Mouse (Mus musculus): ENCODE measurements at regions not wholly inside any gene's neighbourhood (a gene's known extent, or its start where the extent isn't known, plus 50 kb on each side); places are given as distances from the start of the nearest gene placed in this dataset.
A peak's percentile ranks its signal among the peaks of the same experiment; 100 is the strongest.

GRCm38 (mm10) chr17:47156237-47156636 lies 145.9 kb upstream of the Ubr2 start:
- H3K27ac ChIP-seq (ENCODE audit: low read depth, low read length): no peak overlapping the region
- ATAC-seq (ENCODE audit: low FRiP score) (no peak), DNase-seq (ENCODE audit: low spot score) (peak; percentile 32)
- H3K4me1 ChIP-seq (ENCODE audit: insufficient read depth, low read length): 0 out of 2 replicates have a peak, but pooled peaks cover 3% of the 10 kb centered on the region
- no peak overlapping the region for H3K4me2 ChIP-seq (ENCODE audit: low read depth, low read length, poor library complexity, severe bottlenecking)
- TF ChIP-seq CTCF (IDR thresholded peaks at IDR 0.05): no peak
- no peak overlapping the region for H3K4me3 ChIP-seq (ENCODE audit: low read depth, low read length)
- 83% methylated on average over 11 of the region's 11 CpGs for WGBS
- no peak overlapping the region for H3K9ac ChIP-seq (replicated peaks; ENCODE audit: low read length, poor library complexity, severe bottlenecking)
- H3K9me3 ChIP-seq (ENCODE audit: low read length): no peaks in the 10 kb centered on the region
- H3K36me3 ChIP-seq (ENCODE audit: insufficient read depth, low read length): 0 out of 2 replicates have a peak, but pooled peaks cover 6% of the 10 kb centered on the region
- no peaks in the 10 kb centered on the region for H3K27me3 ChIP-seq (ENCODE audit: insufficient read depth, low read length)

- Histone ChIP-seq H3K4me2 (ENCODE audit: low read depth, low read length, poor library complexity, severe bottlenecking) (peak overlapping the region; percentile 60), H3K4me1 (ENCODE audit: insufficient read depth, low read length) (peaks cover 13% of the 10 kb centered on the region; the same call in 1 of the 2 replicates), H3K27ac (ENCODE audit: low read depth, low read length) (peak overlapping the region; percentile 83), H3K9ac (replicated peaks; ENCODE audit: low read length, poor library complexity, severe bottlenecking) (peak overlapping the region; percentile 29), H3K36me3 (ENCODE audit: insufficient read depth, low read length) (0 out of 2 replicates have a peak, but pooled peaks cover 5% of the 10 kb centered on the region), H3K27me3 (ENCODE audit: insufficient read depth, low read length) (no peaks in the 10 kb centered on the region), H3K9me3 (ENCODE audit: low read length) (no peaks in the 10 kb centered on the region), H3K4me3 (ENCODE audit: low read depth, low read length) (peak overlapping the region; percentile 31)
- WGBS: 14% methylated on average over 20 of the region's 20 CpGs
- DNase-seq (ENCODE audit: low spot score): peak; percentile 70
- no peak for TF ChIP-seq CTCF (IDR thresholded peaks at IDR 0.05)
- peak; percentile 82 for ATAC-seq (ENCODE audit: low FRiP score)
These were observed 141.4 kb upstream of the Ubr2 start for GRCm38 (mm10) chr17:47151557-47152278.

- Histone ChIP-seq H3K36me3 (ENCODE audit: insufficient read depth, low read length) (no peaks in the 10 kb centered on the region), H3K4me3 (ENCODE audit: low read depth, low read length) (peak overlapping the region; percentile 31), H3K9me3 (ENCODE audit: low read length) (no peaks in the 10 kb centered on the region), H3K4me2 (ENCODE audit: low read depth, low read length, poor library complexity, severe bottlenecking) (peak overlapping the region; percentile 60), H3K4me1 (ENCODE audit: insufficient read depth, low read length) (peaks cover 13% of the 10 kb centered on the region; the same call in 1 of the 2 replicates), H3K27me3 (ENCODE audit: insufficient read depth, low read length) (no peaks in the 10 kb centered on the region), H3K27ac (ENCODE audit: low read depth, low read length) (peak overlapping the region; percentile 83), H3K9ac (replicated peaks; ENCODE audit: low read length, poor library complexity, severe bottlenecking) (peak overlapping the region; percentile 29)
- no peak for TF ChIP-seq CTCF (IDR thresholded peaks at IDR 0.05)
- DNase-seq (ENCODE audit: low spot score) (no peak), ATAC-seq (ENCODE audit: low FRiP score) (peak; percentile 51)
- 40% methylated on average over 5 of the region's 5 CpGs for WGBS
These were observed 140.8 kb upstream of the Ubr2 start for GRCm38 (mm10) chr17:47151193-47151556.

GRCm38 (mm10) chr17:47150636-47151035 lies 140.3 kb upstream of the Ubr2 start:
- no peak for TF ChIP-seq CTCF (IDR thresholded peaks at IDR 0.05)
- 90% methylated on average over 6 of the region's 6 CpGs for WGBS
- peak overlapping the region; percentile 60 for H3K4me2 ChIP-seq (ENCODE audit: low read depth, low read length, poor library complexity, severe bottlenecking)
- 0 out of 2 replicates have a peak overlapping the region, but pooled peaks have one; percentile 29 for H3K9ac ChIP-seq (replicated peaks; ENCODE audit: low read length, poor library complexity, severe bottlenecking)
- no peak overlapping the region; the same call in 1 of the 2 replicates for H3K4me3 ChIP-seq (ENCODE audit: low read depth, low read length)
- no peak for DNase-seq (ENCODE audit: low spot score)
- no peak for ATAC-seq (ENCODE audit: low FRiP score)
- no peaks in the 10 kb centered on the region for H3K27me3 ChIP-seq (ENCODE audit: insufficient read depth, low read length)
- H3K27ac ChIP-seq (ENCODE audit: low read depth, low read length): peak overlapping the region; percentile 83
- no peaks in the 10 kb centered on the region for H3K36me3 ChIP-seq (ENCODE audit: insufficient read depth, low read length)
- H3K9me3 ChIP-seq (ENCODE audit: low read length): no peaks in the 10 kb centered on the region
- peaks cover 13% of the 10 kb centered on the region; the same call in 1 of the 2 replicates for H3K4me1 ChIP-seq (ENCODE audit: insufficient read depth, low read length)

- Histone ChIP-seq H3K9me3 (ENCODE audit: low read length) (no peaks in the 10 kb centered on the region), H3K36me3 (ENCODE audit: insufficient read depth, low read length) (no peaks in the 10 kb centered on the region), H3K27ac (ENCODE audit: low read depth, low read length) (no peak overlapping the region), H3K4me1 (ENCODE audit: insufficient read depth, low read length) (peaks cover 13% of the 10 kb centered on the region), H3K4me2 (ENCODE audit: low read depth, low read length, poor library complexity, severe bottlenecking) (no peak overlapping the region), H3K9ac (replicated peaks; ENCODE audit: low read length, poor library complexity, severe bottlenecking) (no peak overlapping the region), H3K4me3 (ENCODE audit: low read depth, low read length) (no peak overlapping the region), H3K27me3 (ENCODE audit: insufficient read depth, low read length) (no peaks in the 10 kb centered on the region)
- no peak for TF ChIP-seq CTCF (IDR thresholded peaks at IDR 0.05)
- 89% methylated on average over 13 of the region's 13 CpGs for WGBS
- no peak for DNase-seq (ENCODE audit: low spot score)
- ATAC-seq (ENCODE audit: low FRiP score): no peak
These were observed 139.3 kb upstream of the Ubr2 start for GRCm38 (mm10) chr17:47149662-47150061.

- 92% methylated on average over 9 of the region's 9 CpGs for WGBS
- Histone ChIP-seq H3K9me3 (ENCODE audit: low read length) (no peaks in the 10 kb centered on the region), H3K27ac (ENCODE audit: low read depth, low read length) (no peak overlapping the region), H3K27me3 (ENCODE audit: insufficient read depth, low read length) (no peaks in the 10 kb centered on the region), H3K9ac (replicated peaks; ENCODE audit: low read length, poor library complexity, severe bottlenecking) (no peak overlapping the region), H3K4me1 (ENCODE audit: insufficient read depth, low read length) (peaks cover 13% of the 10 kb centered on the region), H3K4me2 (ENCODE audit: low read depth, low read length, poor library complexity, severe bottlenecking) (no peak overlapping the region), H3K36me3 (ENCODE audit: insufficient read depth, low read length) (no peaks in the 10 kb centered on the region), H3K4me3 (ENCODE audit: low read depth, low read length) (no peak overlapping the region)
- no peak for TF ChIP-seq CTCF (IDR thresholded peaks at IDR 0.05)
- no peak for ATAC-seq (ENCODE audit: low FRiP score)
- DNase-seq (ENCODE audit: low spot score): no peak
These were observed 138.8 kb upstream of the Ubr2 start for GRCm38 (mm10) chr17:47149158-47149557.
